Comparison of ENCODE assay signal across 12 mouse cellular contexts in genomic region chr10:117925611-117926555, GRCm38 (mm10).
DNase-seq lines count a peak whose midpoint lies in the region; ATAC-seq lines count a peak whose summit lies in the region.
"Had no signal": no experiment of that assay in that cellular context is flagged by ENCODE, and none has a peak within 500 bp of the region (broad histone marks: within the 10 kb centered on the region; RNA-seq: fewer than 3 reads in every experiment).

No protein-coding gene starts in this region.

- H3K27ac ChIP-seq in heart, embryonic 10.5 days = no peak overlapping the region
- no peak overlapping the region for H3K27ac ChIP-seq in hindbrain, embryonic 13.5 days
- H3K27ac ChIP-seq: liver, embryonic 13.5 days; stomach, postnatal 0 days had no signal

- peak; percentile 67 for ATAC-seq in granulocyte monocyte progenitor cell, adult 5-6 weeks (replicated peaks; ENCODE audit: poor library complexity, severe bottlenecking)
- no peak for ATAC-seq in hindbrain, embryonic 13.5 days (ENCODE audit: low FRiP score)

- H3K4me2 ChIP-seq in hindbrain, embryonic 13.5 days = no peak overlapping the region
- H3K4me2 ChIP-seq: liver, embryonic 13.5 days had no signal

- intact Hi-C loops in heart, postnatal 36 days (cut with DNase I) = no loop called here

- H3K4me1 ChIP-seq in heart, embryonic 10.5 days = no peaks in the 10 kb centered on the region
- H3K4me1 ChIP-seq in hindbrain, embryonic 13.5 days (replicated peaks) = no peaks in the 10 kb centered on the region

- no peak overlapping the region for H3K9ac ChIP-seq in hindbrain, embryonic 13.5 days
- H3K9ac ChIP-seq: liver, embryonic 13.5 days had no signal

- peak; percentile 21 to 35 for DNase-seq in heart, postnatal 36 days
- no peak for DNase-seq in heart, embryonic 10.5 days (ENCODE audit: low spot score)
- peak; percentile 13 to 32 for DNase-seq in CD8-positive naive resting alpha-beta T cell, adult 2 months (ENCODE audit: low read depth in 2 of 2, low spot score in 2 of 2)
- DNase-seq in lung, postnatal 36 days = peak; percentile 43
- DNase-seq in cerebellum, adult 8-10 months = no peak
- no peak for DNase-seq in layer of hippocampus, postnatal 10 days (ENCODE audit: low spot score in 2 of 2)
- DNase-seq: layer of hippocampus, postnatal 36 days; liver, embryonic 13.5 days; retina, postnatal 1 day had no signal

- no peaks in the 10 kb centered on the region for H3K27me3 ChIP-seq in heart, embryonic 10.5 days (ENCODE audit: insufficient read depth, poor library complexity, severe bottlenecking)
- H3K27me3 ChIP-seq in hindbrain, embryonic 13.5 days = no peaks in the 10 kb centered on the region
- H3K27me3 ChIP-seq: liver, embryonic 13.5 days had no signal

- no peak overlapping the region for H3K4me3 ChIP-seq in heart, embryonic 10.5 days
- H3K4me3 ChIP-seq in hindbrain, embryonic 13.5 days = no peak overlapping the region
- H3K4me3 ChIP-seq: liver, embryonic 13.5 days had no signal

- 90% methylated on average over 31 of the region's 31 CpGs for WGBS in heart, embryonic 10.5 days
- 94% methylated on average over 31 of the region's 31 CpGs for WGBS in hindbrain, embryonic 13.5 days

- H3K36me3 ChIP-seq in heart, embryonic 10.5 days = no peaks in the 10 kb centered on the region
- no peaks in the 10 kb centered on the region for H3K36me3 ChIP-seq in hindbrain, embryonic 13.5 days
- H3K36me3 ChIP-seq: liver, embryonic 13.5 days had no signal

- no peaks in the 10 kb centered on the region for H3K9me3 ChIP-seq in heart, embryonic 10.5 days
- H3K9me3 ChIP-seq in hindbrain, embryonic 13.5 days = no peaks in the 10 kb centered on the region
- H3K9me3 ChIP-seq: liver, embryonic 13.5 days had no signal

Comparison
In these comparisons a context has a peak if more than half of its experiments do, and no peak if none do; other contexts are left out.
1. DNase-seq: peak in heart, postnatal 36 days (2 of 2), CD8-positive naive resting alpha-beta T cell, adult 2 months (2 of 2) and lung, postnatal 36 days (single experiment); none in heart, embryonic 10.5 days (single experiment), cerebellum, adult 8-10 months (single experiment) and layer of hippocampus, postnatal 10 days (0 of 2).